Mouse (Mus musculus) retina, adult 2 months (tissue): ENCODE data around the gene Nutf2.
A peak's percentile ranks its signal among the peaks of the same experiment; 100 is the strongest.

ENCODE experiments used
- DNase-seq: peaks from one replicate; pipeline ENCODE4 v3.0.0-alpha.2; 2012; ENCODE audit warnings: low read depth, low spot score

The Nutf2 gene

DNA sequence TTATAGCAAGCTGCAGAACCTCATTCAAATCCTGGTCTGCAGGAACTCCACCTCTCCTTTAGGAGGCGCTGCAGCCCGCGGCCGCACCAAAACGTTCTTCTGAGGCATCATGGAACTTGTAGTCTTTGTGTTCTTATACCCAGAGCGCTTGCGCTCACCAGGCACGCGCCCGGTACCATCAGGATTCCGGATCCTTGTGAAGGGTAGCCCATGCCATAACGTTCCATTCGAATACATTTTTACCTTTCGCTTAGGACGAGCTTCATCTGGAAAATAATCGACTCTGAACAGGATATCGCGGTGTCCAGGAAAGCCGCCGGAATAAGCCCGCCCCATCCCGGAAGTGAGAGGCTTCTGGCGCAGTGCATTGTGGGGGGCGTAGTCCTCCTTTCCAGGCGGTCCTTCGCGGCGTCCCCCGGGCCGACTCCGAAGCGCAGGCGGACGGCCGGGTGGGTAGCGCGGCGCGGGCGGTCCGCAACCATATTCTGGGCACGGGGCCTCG is 5.6 kb upstream of the Nutf2 start, which contains the start of gene Thap11:
Gene Thap11 (plus strand): TSS at position 418 of the 502 bp plus-strand sequence.
- DNase-seq, result peak; percentile 84

DNA sequence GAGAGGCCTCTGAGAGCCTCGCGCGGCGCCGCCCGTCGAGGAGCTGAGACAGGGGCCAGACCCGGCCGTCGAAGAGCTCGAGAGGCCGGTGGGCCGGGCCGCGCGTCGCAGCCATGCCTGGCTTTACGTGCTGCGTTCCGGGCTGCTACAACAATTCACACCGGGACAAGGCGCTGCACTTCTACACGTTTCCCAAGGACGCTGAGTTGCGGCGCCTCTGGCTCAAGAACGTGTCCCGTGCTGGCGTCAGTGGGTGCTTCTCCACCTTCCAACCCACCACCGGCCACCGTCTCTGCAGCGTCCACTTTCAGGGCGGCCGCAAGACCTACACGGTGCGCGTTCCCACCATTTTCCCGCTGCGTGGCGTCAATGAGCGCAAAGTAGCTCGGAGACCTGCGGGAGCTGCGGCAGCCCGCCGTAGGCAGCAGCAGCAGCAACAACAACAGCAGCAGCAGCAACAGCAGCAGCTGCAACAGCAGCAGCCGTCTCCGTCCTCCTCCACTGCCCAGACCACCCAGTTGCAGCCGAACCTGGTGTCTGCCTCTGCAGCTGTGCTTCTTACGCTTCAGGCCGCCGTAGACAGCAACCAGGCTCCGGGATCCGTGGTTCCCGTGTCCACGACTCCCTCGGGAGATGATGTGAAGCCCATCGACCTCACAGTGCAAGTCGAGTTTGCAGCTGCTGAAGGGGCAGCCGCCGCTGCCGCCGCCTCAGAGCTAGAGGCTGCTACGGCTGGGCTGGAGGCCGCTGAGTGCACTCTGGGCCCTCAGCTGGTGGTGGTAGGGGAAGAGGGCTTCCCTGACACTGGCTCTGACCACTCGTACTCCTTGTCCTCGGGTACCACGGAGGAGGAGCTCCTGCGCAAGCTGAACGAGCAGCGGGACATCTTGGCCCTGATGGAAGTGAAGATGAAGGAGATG is 4.9 kb upstream of the Nutf2 start:
- no peak for DNase-seq

DNA sequence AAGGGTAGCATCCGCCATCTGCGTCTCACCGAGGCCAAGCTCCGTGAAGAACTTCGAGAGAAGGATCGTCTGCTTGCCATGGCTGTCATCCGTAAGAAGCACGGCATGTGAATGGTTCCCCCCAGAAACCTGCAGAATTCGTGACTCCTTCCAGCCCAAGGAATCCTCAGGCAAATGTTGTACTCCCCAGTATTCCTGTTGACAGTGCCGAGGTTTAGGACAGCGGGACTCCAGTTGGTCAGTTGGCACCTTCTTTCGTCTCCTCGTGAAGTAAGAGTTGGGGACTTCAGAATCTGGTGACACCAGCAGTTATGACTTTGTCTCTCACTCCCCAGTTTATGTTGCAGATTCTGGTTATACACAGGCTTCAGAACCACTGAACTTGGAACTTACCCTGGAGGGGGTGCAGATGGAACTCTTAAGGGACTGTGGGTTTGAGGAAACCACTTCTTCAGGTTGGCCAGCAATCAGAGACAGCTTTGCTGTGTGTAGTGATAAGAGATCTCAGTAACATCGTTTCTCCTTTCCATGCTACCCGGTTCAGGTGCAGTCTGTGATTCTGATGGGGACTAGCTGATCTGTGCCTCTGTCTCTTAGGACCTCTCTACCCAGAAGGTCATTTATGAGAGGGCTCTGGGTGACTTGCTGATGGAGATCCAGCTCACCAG is 4.1 kb upstream of the Nutf2 start:
- no peak for DNase-seq

DNA sequence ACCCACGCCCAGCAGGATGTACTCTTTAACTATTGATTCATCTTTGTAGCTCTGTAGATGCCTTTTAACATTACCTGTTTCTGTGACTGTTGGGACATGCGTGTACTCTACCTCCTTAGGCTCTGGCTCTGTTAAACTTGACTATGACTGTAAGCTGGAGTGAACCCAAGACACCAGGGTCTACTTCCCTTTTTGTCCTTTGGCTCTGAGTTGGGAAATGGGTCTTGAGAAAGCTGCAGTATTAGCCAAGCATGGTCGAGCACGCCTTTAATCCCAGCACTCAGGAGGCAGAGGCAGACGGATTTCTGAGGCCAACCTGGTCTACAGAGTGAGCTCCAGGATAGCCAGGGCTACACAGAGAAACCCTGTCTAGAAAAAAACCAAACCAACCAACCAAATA is 1.9 kb upstream of the Nutf2 start:
- DNase-seq, result no peak

DNA sequence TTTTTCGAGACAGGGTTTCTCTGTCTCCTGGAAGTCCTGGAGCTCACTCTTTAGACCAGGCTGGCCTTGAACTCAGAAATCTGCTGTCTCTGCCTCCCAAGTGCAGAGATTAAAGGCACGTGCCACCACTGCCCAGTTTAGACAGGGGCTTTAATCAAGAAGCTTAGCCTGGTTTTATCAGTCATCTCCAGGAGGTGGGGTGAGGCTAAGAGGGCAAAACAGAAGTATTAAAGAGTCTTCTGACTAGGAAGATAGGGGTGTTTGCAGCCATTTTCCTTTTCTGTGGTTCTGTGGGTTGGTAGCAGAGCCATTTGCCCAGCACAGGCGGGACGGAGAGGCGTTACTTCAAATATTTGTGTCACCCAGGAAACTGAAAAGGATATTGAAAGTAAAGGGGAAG is 1.1 kb upstream of the Nutf2 start:
- DNase-seq, result no peak

DNA sequence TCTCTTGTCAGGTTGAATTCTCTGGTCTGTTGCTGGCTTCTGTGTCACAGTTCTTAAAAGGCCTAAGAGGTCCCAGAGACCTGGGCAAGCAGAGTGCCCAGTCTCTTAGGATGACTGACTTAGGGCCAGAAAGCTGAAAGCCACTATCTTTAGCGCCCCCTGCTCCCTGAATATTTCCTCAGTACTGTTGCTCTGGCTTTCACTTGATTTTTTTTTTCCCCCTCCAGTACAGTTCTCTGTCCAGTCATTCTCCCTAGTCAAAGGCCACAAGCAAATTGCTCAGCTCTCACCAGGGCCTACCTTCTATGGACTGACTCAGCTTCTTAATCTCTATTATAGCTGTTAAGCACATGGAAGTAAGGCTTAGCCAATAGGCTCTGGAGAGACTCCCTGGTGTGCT is 1.6 kb downstream of the Nutf2 start:
- DNase-seq, result no peak

DNA sequence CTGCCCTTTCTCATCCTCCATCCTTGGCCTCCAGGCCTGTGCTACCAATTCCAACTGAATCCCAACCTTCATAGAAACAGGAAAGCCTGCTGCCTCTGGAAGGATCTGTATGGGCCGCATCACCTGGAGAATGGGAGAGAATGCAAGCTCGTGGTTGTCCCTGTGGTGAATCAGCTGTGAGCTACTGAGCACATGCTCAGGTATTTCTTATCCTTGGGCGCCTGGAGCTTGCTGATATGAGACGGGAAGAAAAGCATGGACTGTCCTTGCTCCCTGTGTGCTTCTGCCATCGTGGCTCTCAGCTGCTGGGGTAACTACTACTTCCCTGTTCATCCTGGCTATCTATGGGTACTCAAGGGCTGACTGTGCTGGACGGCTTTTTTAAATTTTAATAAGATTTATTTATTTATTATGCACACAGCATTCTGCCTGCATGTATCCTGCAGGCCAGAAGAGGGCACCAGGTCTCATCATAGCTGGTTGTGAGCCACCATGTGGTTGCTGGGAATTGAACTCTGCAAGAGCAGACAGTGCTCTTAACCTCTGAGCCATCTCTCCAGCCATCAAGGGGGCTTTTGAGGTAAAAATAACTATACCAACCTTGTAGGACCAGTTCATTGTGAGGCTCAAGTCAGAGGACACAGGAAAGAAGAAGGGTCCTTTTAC is 6.1 kb downstream of the Nutf2 start:
- DNase-seq, result no peak

DNA sequence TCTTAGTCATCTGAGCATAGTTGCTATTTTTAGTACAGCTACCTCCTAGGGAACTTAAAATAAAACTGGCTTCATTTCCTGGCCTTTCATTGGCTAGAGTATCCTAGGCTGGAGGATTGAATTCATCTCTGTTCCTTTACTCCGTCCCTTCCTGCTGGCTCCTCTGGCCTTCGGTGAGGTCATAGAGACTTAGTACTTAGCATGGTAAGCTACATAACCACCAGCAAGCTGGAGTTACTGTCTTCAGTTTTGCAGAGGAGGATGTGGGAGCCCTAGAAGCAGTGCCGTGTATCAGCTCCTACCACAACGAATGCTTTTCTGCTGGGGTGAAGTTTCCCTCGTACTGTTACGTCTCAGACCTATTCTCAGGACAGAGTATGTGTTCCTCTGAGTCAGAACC is 13.9 kb downstream of the Nutf2 start:
- DNase-seq, result no peak

DNA sequence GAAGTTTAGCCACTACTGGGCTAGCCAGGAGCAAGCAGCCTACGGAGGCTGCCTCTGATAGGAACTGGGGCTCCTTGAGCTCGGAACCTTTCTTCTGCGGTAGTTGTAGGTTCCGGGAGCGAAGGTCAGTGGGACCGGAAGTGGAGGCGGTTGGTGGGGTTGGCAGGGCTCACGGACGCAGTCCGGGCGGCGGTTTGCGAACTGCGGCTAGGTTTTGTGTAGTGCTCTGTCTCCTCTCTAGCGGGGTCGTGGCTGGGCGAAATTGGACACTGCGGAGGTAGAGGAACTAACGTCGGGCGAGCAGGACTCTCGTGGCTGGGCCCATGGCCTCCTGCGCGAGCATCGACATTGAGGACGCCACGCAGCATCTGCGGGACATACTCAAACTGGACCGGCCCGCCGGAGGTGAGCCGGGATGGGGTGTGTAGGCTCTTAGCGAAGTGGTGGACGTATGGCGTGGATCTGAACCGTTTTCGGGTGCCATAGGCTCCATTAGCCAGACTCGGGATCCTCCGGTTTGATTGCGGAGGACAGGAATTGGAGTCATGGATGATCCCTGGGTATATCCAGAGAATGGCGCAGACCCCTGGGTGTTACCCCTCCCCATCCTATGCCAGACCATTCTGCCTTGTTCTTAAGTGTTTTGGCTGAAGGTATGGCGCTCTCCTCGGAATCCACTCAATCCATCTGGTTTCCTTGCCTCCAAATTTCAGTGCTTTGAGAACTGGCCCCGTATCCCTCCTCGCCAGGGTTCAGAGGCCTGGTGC is 20.6 kb downstream of the Nutf2 start, which contains the start of gene Edc4:
Gene Edc4 (plus strand): TSS at position 128 of the 767 bp plus-strand sequence.
- DNase-seq, result peak; percentile 75

DNA sequence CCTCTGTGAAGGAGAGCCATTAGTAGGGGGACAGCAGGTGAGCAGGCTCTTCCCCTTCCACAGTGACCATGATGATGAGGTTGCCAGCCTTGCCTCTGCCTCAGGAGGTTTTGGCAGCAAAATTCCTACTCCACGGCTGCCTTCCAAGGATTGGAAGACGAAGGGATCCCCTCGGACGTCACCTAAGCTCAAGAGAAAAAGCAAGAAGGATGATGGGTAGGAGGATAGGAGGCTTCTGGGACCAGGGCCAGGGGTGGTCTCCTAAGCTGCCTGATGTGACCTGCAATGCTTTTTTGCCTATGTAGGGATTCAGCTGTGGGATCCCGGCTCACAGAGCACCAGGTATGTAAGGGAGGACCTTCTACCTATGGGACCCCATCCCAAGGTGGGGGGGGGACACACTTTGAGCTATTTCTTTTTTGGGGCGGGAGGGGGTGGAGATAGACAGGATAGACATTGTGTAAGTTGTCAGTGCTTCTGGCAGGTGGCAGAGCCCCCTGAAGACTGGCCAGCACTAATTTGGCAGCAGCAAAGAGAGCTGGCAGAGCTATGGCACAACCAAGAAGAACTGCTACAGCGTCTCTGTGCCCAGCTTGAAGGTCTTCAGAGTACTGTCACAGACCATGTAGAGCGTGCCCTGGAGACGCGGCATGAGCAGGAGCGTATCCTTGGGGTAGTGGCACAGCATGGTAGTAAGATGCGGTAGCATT is 29.5 kb downstream of the Nutf2 start:
- DNase-seq, result no peak

DNA sequence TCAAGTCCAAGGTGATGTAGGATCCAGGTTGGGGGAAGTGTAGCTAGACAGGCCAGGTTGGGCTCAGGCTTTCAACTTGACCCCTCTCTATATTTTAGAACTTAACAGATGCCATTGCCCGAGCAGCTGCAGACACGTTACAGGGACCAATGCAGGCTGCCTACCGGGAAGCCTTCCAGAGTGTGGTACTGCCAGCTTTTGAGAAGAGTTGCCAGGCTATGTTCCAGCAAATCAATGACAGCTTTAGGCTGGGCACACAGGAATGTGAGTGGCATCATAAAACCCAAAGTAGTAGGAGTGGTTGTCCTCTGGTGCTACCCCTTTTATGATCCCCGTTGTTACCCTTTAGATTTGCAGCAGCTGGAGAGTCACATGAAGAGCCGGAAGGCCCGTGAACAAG is 30.5 kb downstream of the Nutf2 start:
- no peak for DNase-seq

DNA sequence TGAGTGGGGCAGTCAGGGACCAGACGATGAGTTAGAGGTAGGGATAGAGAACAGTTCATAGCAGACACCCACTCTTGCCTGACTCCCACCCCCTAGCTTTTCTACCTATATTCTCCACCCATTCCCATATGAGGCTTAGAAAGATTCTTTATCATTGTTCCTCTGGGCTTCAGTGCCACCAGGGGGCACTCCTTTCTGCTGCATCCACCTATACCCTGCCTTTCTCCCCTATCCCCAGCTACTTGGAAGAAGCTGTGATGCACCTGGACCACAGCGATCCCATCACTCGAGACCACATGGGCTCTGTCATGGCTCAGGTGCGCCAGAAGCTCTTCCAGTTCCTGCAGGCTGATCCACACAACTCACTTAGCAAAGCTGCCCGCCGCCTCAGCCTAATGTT is 32.1 kb downstream of the Nutf2 start:
- DNase-seq, result no peak

DNA sequence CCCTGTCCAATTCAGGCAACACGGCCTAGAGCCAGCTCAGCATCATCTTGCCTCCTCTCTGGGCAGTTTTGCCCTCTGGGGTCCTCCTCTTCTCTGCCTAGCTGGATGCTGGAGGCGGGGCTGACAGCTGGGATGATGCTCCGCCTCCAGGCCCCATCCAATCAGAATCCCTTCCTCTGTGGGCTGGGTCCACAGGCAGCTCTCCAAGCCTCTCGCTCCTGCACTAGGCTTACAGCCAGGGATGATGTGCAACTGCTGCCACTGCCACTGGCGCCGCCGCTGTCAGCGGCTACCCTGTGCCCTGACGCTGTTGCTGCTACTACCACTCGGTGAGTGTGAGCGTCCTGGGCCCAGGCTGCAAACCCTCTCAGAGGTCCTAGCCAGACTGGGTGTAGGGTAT is 33.0 kb downstream of the Nutf2 start, which contains the start of gene Nrn1l:
Gene Nrn1l (plus strand): TSS at position 229 of the 400 bp plus-strand sequence.
- peak; percentile 53 for DNase-seq

DNA sequence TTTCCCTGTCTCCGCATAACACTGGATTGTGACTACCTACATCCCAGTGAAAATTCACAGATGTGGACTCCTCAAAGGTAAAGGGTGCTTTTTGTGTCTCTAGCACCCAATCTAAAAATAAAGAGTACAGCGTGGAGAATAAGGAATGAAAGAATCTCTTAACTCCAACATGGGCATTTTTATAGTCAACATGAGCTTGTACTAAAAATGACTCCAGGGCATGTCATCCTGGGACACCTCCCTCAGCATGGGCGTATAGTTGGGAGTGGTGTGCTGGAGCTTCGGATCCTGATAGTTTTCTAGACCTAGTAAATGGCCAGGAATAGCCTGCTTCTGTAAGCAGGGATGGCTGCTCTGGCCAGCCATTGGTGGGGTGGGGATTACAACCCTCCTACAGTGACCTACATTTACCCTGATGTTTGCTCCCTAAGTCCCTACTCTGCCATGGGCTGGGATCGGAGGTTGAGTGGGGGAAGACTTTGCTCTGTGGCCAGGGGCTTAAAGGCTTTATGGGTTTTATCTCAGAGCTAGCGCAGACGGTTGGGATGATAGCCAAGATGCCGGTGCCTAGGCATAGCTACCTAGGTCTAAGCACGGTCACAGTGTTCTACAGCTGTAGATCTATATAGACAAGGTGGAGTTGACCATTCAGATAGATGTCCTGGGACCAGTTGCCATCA is 37.6 kb downstream of the Nutf2 start:
- peak; percentile 72 for DNase-seq

DNA sequence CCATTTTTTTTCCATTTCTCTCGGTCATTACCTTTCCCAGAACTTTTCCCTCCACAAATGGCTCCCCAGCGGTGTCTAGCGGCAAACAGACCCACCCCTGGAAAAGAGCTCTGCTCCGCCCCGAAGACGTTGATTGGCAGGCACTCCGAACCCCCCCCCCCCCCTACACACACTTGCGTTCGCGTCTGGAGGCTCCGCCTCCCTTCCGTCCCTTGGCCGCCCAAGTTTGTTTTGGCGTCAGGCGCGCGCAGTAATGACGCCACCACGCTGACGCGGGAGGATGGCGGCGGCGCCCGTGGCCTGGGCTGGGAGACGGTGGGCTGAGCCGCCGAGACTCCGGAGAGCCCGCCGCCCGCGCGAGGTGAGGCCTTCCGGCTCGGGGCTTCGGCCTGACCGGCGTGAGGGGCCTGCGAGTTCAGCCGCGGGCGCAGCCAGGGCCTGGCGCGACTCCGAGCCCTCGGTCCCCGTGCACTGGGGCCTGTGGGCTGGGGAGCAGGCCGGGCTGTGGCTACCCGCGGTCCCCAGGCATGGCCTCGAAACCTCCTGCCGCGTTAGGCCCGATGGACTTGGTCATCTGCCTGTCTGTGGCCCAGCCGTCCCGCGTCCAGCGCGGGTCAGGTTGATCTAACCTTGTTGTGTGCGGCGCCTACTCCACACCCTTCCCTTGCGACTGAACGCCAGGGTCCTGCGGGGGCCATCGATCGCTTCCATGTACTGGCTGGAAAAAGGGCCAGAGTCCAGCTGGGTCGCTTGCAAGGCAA is 40.0 kb downstream of the Nutf2 start, which contains the start of gene Pskh1:
Gene Pskh1 (plus strand): TSS at position 262 of the 761 bp plus-strand sequence.
- peak; percentile 88 for DNase-seq

DNA sequence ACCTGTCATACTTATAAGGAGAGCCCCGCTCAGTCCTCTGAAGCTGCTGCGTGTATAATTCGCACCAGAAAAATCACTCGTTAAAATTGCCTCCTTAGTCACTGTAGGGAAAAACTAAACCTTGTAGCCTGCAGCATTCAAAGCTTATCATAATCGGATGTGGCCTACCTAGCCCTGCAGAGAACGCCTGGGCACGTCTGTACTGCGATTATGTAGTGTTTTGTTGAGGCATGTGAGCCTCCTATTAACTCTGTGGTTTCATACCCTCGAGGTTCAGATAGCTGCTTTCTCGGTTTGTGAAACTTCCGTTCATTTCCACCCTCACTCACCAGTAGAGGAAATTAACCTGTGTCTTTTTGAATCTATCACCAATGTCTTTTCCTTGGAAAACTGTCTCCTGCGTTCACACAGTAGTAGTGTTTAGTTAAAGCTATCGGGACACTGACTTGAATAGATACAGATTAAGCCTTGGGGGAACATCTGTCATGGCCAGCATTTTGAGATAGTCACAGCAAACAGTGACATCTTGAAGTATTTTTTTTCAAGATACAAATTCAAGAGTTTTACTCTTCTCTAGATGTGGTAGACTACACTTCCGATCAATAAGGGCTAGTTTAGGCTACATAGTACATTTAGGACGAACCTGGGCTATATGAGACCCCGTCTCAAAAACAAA is 40.7 kb downstream of the Nutf2 start:
- DNase-seq, result no peak

DNA sequence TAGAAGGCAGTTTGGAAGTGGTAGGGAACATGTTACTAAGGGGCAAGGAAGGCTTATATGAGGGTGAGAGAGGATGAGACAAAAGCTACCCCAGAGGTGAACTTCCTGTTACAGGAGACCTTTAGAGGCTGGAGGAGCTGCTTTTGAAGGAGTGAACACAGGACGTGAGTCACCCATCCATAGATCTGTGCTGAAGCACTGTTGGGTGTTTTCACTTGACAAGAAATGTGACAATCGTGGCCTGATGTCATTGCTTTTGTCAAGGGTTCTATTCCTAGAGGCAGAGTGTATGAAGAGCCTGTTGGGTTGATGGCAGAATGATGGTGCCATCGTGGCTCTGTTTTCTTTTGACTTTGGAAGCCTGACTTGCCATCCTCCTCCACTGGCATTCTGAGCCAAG is 59.0 kb downstream of the Nutf2 start:
- no peak for DNase-seq

DNA sequence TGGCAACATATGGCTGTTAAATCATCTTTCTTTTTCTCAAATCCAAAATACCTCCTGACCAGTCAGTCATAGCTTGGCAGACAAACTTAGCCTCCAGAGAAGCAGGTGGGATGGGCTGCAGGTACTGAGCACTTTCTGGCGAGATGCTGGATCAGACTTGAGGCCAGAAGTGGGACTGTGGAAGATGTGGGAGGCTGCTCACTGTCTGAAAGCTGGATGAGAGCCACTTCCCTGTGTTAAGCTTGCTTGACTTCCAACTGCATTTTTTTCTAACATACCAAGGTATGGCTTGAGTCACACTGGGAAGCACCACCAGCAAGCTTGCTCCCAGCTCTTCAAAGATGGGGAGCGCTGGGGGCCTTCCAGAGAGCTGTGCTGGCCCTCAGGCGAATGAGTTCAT is 64.7 kb downstream of the Nutf2 start:
- no peak for DNase-seq
